Mouse (Mus musculus): ENCODE data around the gene U2surp. TPM values are rescaled to one million over a fixed set of nuclear protein-coding genes. Genes with fewer than 3 reads are reported as not detected.

U2surp gene
- 66.2 and 71.1 TPM in 2 replicates for polyA plus RNA-seq (2015; fragmentation: Nextera tagmentation; extraction: Ambion mirVana)

DNA sequence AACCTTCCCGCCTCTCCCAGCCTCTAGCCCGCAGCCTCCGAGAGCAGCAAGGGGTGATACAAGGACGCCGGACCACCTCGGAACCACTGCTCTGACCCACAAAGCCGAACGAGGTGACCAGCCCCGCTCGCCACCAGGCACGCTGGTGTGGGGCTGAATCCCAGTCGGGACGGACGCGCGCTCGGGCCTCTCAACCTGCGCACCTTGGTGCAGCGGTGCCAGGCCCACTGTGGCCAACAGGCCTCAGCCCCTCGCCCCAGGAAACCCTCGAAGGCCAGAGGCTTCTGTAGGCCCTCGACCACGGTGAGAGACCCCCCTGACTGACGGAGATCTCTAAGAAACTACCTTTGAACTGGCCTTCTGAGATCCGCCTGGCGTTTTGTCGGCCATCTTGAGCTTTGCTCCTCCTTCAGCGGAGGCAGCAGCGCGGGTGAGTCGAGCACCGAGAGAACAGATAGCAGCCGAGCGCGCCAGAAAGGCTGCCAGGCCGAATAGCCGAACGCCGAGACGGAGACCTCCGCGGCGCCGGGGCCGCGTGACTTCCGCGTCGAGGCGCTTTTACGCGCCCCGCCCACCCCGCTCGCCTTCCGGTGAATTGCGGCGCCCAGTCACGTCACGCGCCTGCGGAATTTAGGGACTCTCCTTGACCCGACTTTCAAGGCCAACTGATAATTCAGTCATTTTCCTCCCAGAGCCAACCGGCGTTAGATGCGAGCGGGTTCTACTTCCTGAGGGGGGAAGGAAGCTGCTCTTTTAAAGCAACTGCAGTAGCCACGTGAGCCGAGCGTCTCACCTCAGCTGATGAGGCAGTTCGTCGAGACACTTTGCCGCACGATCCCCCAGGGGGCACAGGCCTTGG lies at the start of gene U2surp:
TSS of gene U2surp (minus strand) at position 525 of the 859 bp plus-strand sequence.
- ATAC-seq (replicated peaks; ENCODE audit: extremely low read depth, insufficient read depth, low FRiP score), result peak; percentile 92
- peaks cover 13% of the 10 kb centered on the region for H3K4me1 ChIP-seq (ENCODE audit: control insufficient read depth, insufficient read depth, low read length)
- H3K9ac ChIP-seq (ENCODE audit: low read length), result peak within 1 kb of the TSS; percentile 94
- H3K27ac ChIP-seq (ENCODE audit: low read length), result peak within 1 kb of the TSS; percentile 96
- no peaks in the 10 kb centered on the region for H3K27me3 ChIP-seq (ENCODE audit: control insufficient read depth, insufficient read depth, low read length)
- no peaks in the 10 kb centered on the region for H3K36me3 ChIP-seq (ENCODE audit: control insufficient read depth, insufficient read depth)
- whole genome bisulfite sequencing, result under 1% methylated on average over 74 of the region's 74 CpGs
- peak within 1 kb of the TSS; percentile 90 for H3K4me2 ChIP-seq (ENCODE audit: low read depth, low read length)
- no peaks in the 10 kb centered on the region for H3K9me3 ChIP-seq (replicated peaks; ENCODE audit: control insufficient read depth, low read length)
- peak within 1 kb of the TSS; percentile 98 for H3K4me3 ChIP-seq (ENCODE audit: low read length)

- H3K4me2 ChIP-seq (ENCODE audit: low read depth, low read length), result peak overlapping the region; percentile 78
- peak overlapping the region; percentile 72 for H3K9ac ChIP-seq (ENCODE audit: low read length)
- H3K27me3 ChIP-seq (ENCODE audit: control insufficient read depth, insufficient read depth, low read length), result peaks cover 60% of the 10 kb centered on the region
- 16% methylated on average over 62 of the region's 78 CpGs for WGBS
- peak overlapping the region; percentile 76 for H3K4me3 ChIP-seq (ENCODE audit: low read length)
- H3K27ac ChIP-seq (ENCODE audit: low read length), result no peak overlapping the region
- no peaks in the 10 kb centered on the region for H3K9me3 ChIP-seq (replicated peaks; ENCODE audit: control insufficient read depth, low read length)
- no peaks in the 10 kb centered on the region for H3K36me3 ChIP-seq (ENCODE audit: control insufficient read depth, insufficient read depth)
- H3K4me1 ChIP-seq (ENCODE audit: control insufficient read depth, insufficient read depth, low read length), result peaks cover 14% of the 10 kb centered on the region
- peak; percentile 24; the same call in 1 of the 2 replicates for ATAC-seq (replicated peaks; ENCODE audit: extremely low read depth, insufficient read depth, low FRiP score)
Measured at GRCm38 (mm10) chr9:95559936-95560735, 48.3 kb upstream of the U2surp start.

DNA sequence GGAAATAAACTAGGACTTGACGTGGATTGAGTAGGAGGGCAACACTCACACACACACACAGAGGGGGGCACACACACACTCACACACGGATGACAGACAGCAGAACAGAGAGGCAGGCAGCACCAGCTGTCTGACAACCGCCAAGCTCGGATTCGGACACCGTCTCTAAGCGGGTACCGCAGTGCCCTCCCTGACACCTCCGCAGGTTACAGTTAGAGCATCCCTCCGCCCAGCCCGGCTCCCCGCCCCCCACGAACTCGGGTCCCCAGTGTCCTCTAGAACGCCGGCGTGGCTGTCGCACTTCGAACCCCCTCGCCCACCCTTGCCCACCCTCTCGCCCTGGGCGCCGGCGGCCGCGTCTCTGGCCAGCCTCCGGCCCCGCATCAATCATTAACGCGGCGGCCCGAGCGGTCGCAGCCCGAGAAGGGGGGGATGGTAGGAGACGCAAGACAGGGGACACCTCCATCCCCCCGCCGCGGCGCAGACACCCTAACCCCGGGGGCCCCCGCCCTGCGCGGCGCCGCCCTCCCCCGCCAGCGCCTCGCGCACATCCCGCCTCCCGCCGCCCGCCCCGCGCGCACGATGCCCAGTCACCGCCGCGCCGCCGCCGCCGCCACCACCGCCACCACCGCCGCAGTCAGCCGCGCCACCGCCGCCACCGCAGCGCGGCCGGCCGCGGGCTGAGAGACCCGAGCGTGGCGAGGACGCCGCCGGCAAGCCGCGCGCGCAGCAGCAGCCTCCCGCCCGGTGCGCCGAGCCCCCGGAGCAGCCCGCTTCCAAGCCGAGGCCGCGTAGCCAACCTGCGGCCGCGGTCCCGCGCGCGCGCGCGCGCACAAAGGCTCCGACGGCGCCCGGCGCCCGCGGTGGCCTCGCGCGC lies 47.5 kb upstream of the U2surp start, which contains the start of gene Paqr9:
TSS of gene Paqr9 (plus strand) at position 599 of the 877 bp plus-strand sequence.
- Histone ChIP-seq H3K9me3 (replicated peaks; ENCODE audit: control insufficient read depth, low read length) (no peaks in the 10 kb centered on the region), H3K4me1 (ENCODE audit: control insufficient read depth, insufficient read depth, low read length) (peaks cover 14% of the 10 kb centered on the region), H3K27ac (ENCODE audit: low read length) (no peak within 1 kb of the TSS), H3K36me3 (ENCODE audit: control insufficient read depth, insufficient read depth) (no peaks in the 10 kb centered on the region), H3K4me2 (ENCODE audit: low read depth, low read length) (peak within 1 kb of the TSS; percentile 78), H3K27me3 (ENCODE audit: control insufficient read depth, insufficient read depth, low read length) (peaks cover 60% of the 10 kb centered on the region), H3K9ac (ENCODE audit: low read length) (peak within 1 kb of the TSS; percentile 72), H3K4me3 (ENCODE audit: low read length) (peak within 1 kb of the TSS; percentile 76)
- ATAC-seq (replicated peaks; ENCODE audit: extremely low read depth, insufficient read depth, low FRiP score), result peak; percentile 9; the same call in 1 of the 2 replicates
- under 1% methylated on average over 68 of the region's 118 CpGs for WGBS

DNA sequence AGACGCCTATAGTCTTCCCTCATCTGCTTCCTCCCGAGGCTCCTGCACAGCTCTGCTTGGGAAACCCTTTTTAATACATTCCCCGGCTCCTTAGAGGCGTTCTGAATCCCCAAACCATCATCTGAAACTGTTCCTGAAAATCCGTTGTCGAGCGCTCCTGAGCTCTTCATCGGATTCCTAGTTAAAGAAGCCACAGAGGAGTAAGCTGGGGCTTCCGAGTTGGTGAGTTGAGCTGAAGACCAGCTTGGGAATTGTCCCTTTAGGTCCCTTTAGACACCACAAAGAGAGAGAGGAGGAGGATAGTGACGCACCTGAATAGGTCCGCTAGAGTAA lies 46.9 kb upstream of the U2surp start:
- peaks cover 60% of the 10 kb centered on the region for H3K27me3 ChIP-seq (ENCODE audit: control insufficient read depth, insufficient read depth, low read length)
- H3K36me3 ChIP-seq (ENCODE audit: control insufficient read depth, insufficient read depth), result no peaks in the 10 kb centered on the region
- H3K27ac ChIP-seq (ENCODE audit: low read length), result no peak overlapping the region
- ATAC-seq (replicated peaks; ENCODE audit: extremely low read depth, insufficient read depth, low FRiP score), result no peak
- H3K9me3 ChIP-seq (replicated peaks; ENCODE audit: control insufficient read depth, low read length), result no peaks in the 10 kb centered on the region
- H3K4me1 ChIP-seq (ENCODE audit: control insufficient read depth, insufficient read depth, low read length), result peaks cover 12% of the 10 kb centered on the region
- 15% methylated on average over 11 of the region's 11 CpGs for WGBS
- H3K9ac ChIP-seq (ENCODE audit: low read length), result no peak overlapping the region; the same call in 1 of the 2 replicates
- H3K4me2 ChIP-seq (ENCODE audit: low read depth, low read length), result peak overlapping the region; percentile 78
- H3K4me3 ChIP-seq (ENCODE audit: low read length), result peak overlapping the region; percentile 76

DNA sequence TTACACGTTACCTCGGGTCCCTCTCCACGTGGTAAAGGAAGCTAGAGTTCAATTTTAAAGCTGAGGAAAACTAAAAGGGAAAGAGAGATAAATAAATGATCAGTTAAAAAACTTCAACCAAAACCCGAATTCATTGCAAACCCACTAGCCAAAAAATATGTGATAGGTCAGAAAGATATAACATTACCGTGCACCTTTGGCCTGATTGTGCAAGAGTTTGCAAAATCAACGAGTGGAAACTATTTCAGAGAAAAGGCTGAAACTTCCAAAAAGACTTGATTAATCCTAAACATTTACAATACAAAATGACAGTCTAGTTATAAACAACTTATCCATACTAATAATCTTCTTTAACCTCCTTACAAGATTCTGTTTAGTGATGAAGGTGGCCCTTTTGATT lies 45.9 kb upstream of the U2surp start:
- no peaks in the 10 kb centered on the region for H3K36me3 ChIP-seq (ENCODE audit: control insufficient read depth, insufficient read depth)
- no peak overlapping the region for H3K9ac ChIP-seq (ENCODE audit: low read length)
- peaks cover 57% of the 10 kb centered on the region for H3K27me3 ChIP-seq (ENCODE audit: control insufficient read depth, insufficient read depth, low read length)
- H3K4me1 ChIP-seq (ENCODE audit: control insufficient read depth, insufficient read depth, low read length), result peaks cover 12% of the 10 kb centered on the region
- H3K4me2 ChIP-seq (ENCODE audit: low read depth, low read length), result no peak overlapping the region
- H3K27ac ChIP-seq (ENCODE audit: low read length), result no peak overlapping the region
- WGBS, result 74% methylated on average over 6 of the region's 6 CpGs
- ATAC-seq (replicated peaks; ENCODE audit: extremely low read depth, insufficient read depth, low FRiP score), result no peak
- no peaks in the 10 kb centered on the region for H3K9me3 ChIP-seq (replicated peaks; ENCODE audit: control insufficient read depth, low read length)
- H3K4me3 ChIP-seq (ENCODE audit: low read length), result no peak overlapping the region

GRCm38 (mm10) chr9:95556067-95556512 lies 44.3 kb upstream of the U2surp start:
- H3K4me2 ChIP-seq (ENCODE audit: low read depth, low read length), result no peak overlapping the region
- no peaks in the 10 kb centered on the region for H3K36me3 ChIP-seq (ENCODE audit: control insufficient read depth, insufficient read depth)
- peaks cover 43% of the 10 kb centered on the region for H3K27me3 ChIP-seq (ENCODE audit: control insufficient read depth, insufficient read depth, low read length)
- H3K9me3 ChIP-seq (replicated peaks; ENCODE audit: control insufficient read depth, low read length), result no peaks in the 10 kb centered on the region
- H3K9ac ChIP-seq (ENCODE audit: low read length), result no peak overlapping the region
- peaks cover 14% of the 10 kb centered on the region for H3K4me1 ChIP-seq (ENCODE audit: control insufficient read depth, insufficient read depth, low read length)
- no peak overlapping the region for H3K4me3 ChIP-seq (ENCODE audit: low read length)
- no peak for ATAC-seq (replicated peaks; ENCODE audit: extremely low read depth, insufficient read depth, low FRiP score)
- WGBS, result 84% methylated on average over 4 of the region's 4 CpGs
- H3K27ac ChIP-seq (ENCODE audit: low read length), result no peak overlapping the region

DNA sequence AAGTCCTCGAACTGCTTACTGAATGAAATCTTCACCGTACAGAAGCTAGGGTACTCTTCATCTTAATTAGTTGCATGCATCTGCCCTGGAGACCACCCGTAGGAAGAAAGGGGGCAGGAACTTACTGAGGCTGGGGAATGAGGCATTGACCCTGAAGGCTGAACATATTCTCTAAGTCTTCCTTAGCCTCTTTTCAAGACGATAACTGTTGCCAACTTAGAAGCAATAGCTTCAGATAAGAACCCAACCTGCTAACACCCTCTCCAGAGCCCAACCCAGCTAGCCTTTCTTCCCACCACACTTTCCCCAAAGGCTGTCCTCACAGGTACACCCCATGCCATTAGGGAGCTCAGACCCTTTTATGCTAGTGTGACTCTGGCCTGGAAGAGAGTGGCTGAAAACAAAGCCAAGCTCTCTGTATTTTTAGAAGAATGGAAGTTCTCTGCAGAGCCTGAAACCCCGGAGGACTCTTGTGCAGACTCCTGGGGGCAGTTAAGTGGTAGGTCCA lies 43.5 kb upstream of the U2surp start:
- H3K27me3 ChIP-seq (ENCODE audit: control insufficient read depth, insufficient read depth, low read length), result peaks cover 35% of the 10 kb centered on the region
- peaks cover 17% of the 10 kb centered on the region for H3K4me1 ChIP-seq (ENCODE audit: control insufficient read depth, insufficient read depth, low read length)
- no peaks in the 10 kb centered on the region for H3K9me3 ChIP-seq (replicated peaks; ENCODE audit: control insufficient read depth, low read length)

More for the DNA sequence above, 43.5 kb upstream of the U2surp start:
- H3K4me2 ChIP-seq (ENCODE audit: low read depth, low read length), result no peak overlapping the region
- no peak for ATAC-seq (replicated peaks; ENCODE audit: extremely low read depth, insufficient read depth, low FRiP score)
- no peak overlapping the region for H3K27ac ChIP-seq (ENCODE audit: low read length)
- H3K36me3 ChIP-seq (ENCODE audit: control insufficient read depth, insufficient read depth), result no peaks in the 10 kb centered on the region
- no peak overlapping the region for H3K4me3 ChIP-seq (ENCODE audit: low read length)
- no peak overlapping the region for H3K9ac ChIP-seq (ENCODE audit: low read length)
- 66% methylated on average over 5 of the region's 5 CpGs for WGBS

Measured in heart, embryonic 16.5 days (tissue).